Mouse (Mus musculus) midbrain, embryonic 12.5 days (tissue): ENCODE measurements around the gene Iqsec3. TPM values are rescaled to one million over a fixed set of nuclear protein-coding genes. Genes with fewer than 3 reads are reported as not detected.

Experiments used
- ATAC-seq: fragments of 200-750 bp; cut with Nextera tagmentation; 2 replicates; pipeline ENCODE4 v1.8.0; 2017; ENCODE audit warnings: low read depth, moderate TSS enrichment, moderate library complexity; ENCODE audit not compliant: low FRiP score
- H3K27ac ChIP-seq: fragments of 300-500 bp; sonication (generic); replicated peaks from 2 replicates; pipeline ENCODE4 v1.5.1; 2016; ENCODE audit warnings: mild to moderate bottlenecking
- H3K27me3 ChIP-seq: fragments of 300-500 bp; sonication (generic); 2 replicates; pipeline ENCODE4 v1.6.1; 2016; ENCODE audit warnings: mild to moderate bottlenecking
- H3K36me3 ChIP-seq: fragments of 300-500 bp; sonication (generic); 2 replicates; pipeline ENCODE4 v1.6.1; 2016
- H3K4me1 ChIP-seq: fragments of 300-500 bp; sonication (generic); 2 replicates; pipeline ENCODE4 v1.6.1; 2016
- H3K4me2 ChIP-seq: fragments of 300-500 bp; sonication (generic); replicated peaks from 2 replicates; pipeline ENCODE4 v1.6.1; 2016; ENCODE audit warnings: mild to moderate bottlenecking, moderate library complexity
- H3K4me3 ChIP-seq: fragments of 300-500 bp; sonication (generic); 2 replicates; pipeline ENCODE4 v1.5.1; 2016; ENCODE audit warnings: mild to moderate bottlenecking
- H3K9ac ChIP-seq: fragments of 300-500 bp; sonication (generic); replicated peaks from 2 replicates; pipeline ENCODE4 v1.6.1; 2016; ENCODE audit warnings: mild to moderate bottlenecking, moderate library complexity
- H3K9me3 ChIP-seq: fragments of 300-500 bp; sonication (generic); 2 replicates; pipeline ENCODE4 v1.6.1; 2016; ENCODE audit warnings: mild to moderate bottlenecking
- WGBS: fragments of 180-500 bp; shearing (Covaris S2); methylation state at CpG from one replicate; pipeline ENCODE4 v1.1.7; 2016; 5-methylcytosine and 5-hydroxymethylcytosine counted together
- polyA plus RNA-seq: library from polyadenylated mRNA; unstranded; fragments of >200 nt; fragmentation: Nextera tagmentation; extraction: Ambion mirVana; gene quantifications from 2 replicates; pipeline ENCODE4 v1.2.1, GENCODE M21; 2016

Gene Iqsec3
- polyA plus RNA-seq, 1 experiment from 2014 or later: 3.0 TPM

- Histone ChIP-seq H3K9ac (no peak overlapping the region), H3K4me2 (peak overlapping the region; percentile 30), H3K9me3 (no peaks in the 10 kb centered on the region), H3K27me3 (no peaks in the 10 kb centered on the region), H3K4me3 (no peak overlapping the region), H3K27ac (peak overlapping the region; percentile 39), H3K4me1 (peaks cover 16% of the 10 kb centered on the region; the same call in 1 of the 2 replicates), H3K36me3 (no peaks in the 10 kb centered on the region)
- WGBS: 8% methylated on average over 9 of the region's 9 CpGs
- ATAC-seq: peak; percentile 80
These were observed 25.5 kb upstream of the Iqsec3 start for GRCm38 (mm10) chr6:121498819-121499535.

- Histone ChIP-seq H3K9ac (no peak overlapping the region), H3K4me2 (no peak overlapping the region), H3K9me3 (no peaks in the 10 kb centered on the region), H3K4me3 (no peak overlapping the region), H3K27me3 (no peaks in the 10 kb centered on the region), H3K4me1 (peaks cover 16% of the 10 kb centered on the region; the same call in 1 of the 2 replicates), H3K27ac (no peak overlapping the region), H3K36me3 (no peaks in the 10 kb centered on the region)
- 23% methylated on average over 7 of the region's 7 CpGs for WGBS
- ATAC-seq: no peak
These were observed 22.1 kb upstream of the Iqsec3 start for GRCm38 (mm10) chr6:121495606-121496005.

GRCm38 (mm10) chr6:121495026-121495425, 21.5 kb upstream of the Iqsec3 start:
- Histone ChIP-seq H3K4me3 (no peak overlapping the region), H3K27me3 (no peaks in the 10 kb centered on the region), H3K9me3 (no peaks in the 10 kb centered on the region), H3K27ac (no peak overlapping the region), H3K4me2 (no peak overlapping the region), H3K4me1 (peaks cover 16% of the 10 kb centered on the region; the same call in 1 of the 2 replicates), H3K36me3 (no peaks in the 10 kb centered on the region), H3K9ac (no peak overlapping the region)
- ATAC-seq: no peak
- 100% methylated on average over 1 of the region's 1 CpGs for WGBS

GRCm38 (mm10) chr6:121494319-121494718, 20.8 kb upstream of the Iqsec3 start:
- H3K4me3 ChIP-seq: no peak overlapping the region
- no peak overlapping the region for H3K9ac ChIP-seq
- H3K9me3 ChIP-seq: no peaks in the 10 kb centered on the region
- peaks cover 15% of the 10 kb centered on the region; the same call in 1 of the 2 replicates for H3K4me1 ChIP-seq
- no peak overlapping the region for H3K27ac ChIP-seq
- WGBS: 35% methylated on average over 4 of the region's 4 CpGs
- no peak for ATAC-seq
- H3K36me3 ChIP-seq: no peaks in the 10 kb centered on the region
- H3K4me2 ChIP-seq: no peak overlapping the region
- H3K27me3 ChIP-seq: no peaks in the 10 kb centered on the region

- Histone ChIP-seq H3K9me3 (no peaks in the 10 kb centered on the region), H3K36me3 (no peaks in the 10 kb centered on the region), H3K27ac (no peak overlapping the region), H3K4me1 (peaks cover 9% of the 10 kb centered on the region; the same call in 1 of the 2 replicates), H3K9ac (no peak overlapping the region), H3K4me3 (no peak overlapping the region), H3K4me2 (no peak overlapping the region), H3K27me3 (no peaks in the 10 kb centered on the region)
- 80% methylated on average over 5 of the region's 5 CpGs for WGBS
- no peak for ATAC-seq
These were observed 17.9 kb upstream of the Iqsec3 start for GRCm38 (mm10) chr6:121491339-121491738.

GRCm38 (mm10) chr6:121472273-121472672, 1.2 kb downstream of the Iqsec3 start:
- no peak overlapping the region for H3K9ac ChIP-seq
- no peaks in the 10 kb centered on the region for H3K9me3 ChIP-seq
- no peaks in the 10 kb centered on the region for H3K36me3 ChIP-seq
- peaks cover 10% of the 10 kb centered on the region for H3K4me1 ChIP-seq
- H3K4me2 ChIP-seq: peak overlapping the region; percentile 63
- no peak for ATAC-seq
- H3K4me3 ChIP-seq: peak overlapping the region; percentile 55
- peaks cover 26% of the 10 kb centered on the region for H3K27me3 ChIP-seq
- WGBS: 26% methylated on average over 5 of the region's 5 CpGs
- H3K27ac ChIP-seq: no peak overlapping the region

GRCm38 (mm10) chr6:121468235-121468634, 5.2 kb downstream of the Iqsec3 start:
- no peak overlapping the region for H3K4me2 ChIP-seq
- H3K9me3 ChIP-seq: no peaks in the 10 kb centered on the region
- H3K36me3 ChIP-seq: no peaks in the 10 kb centered on the region
- peaks cover 3% of the 10 kb centered on the region; the same call in 1 of the 2 replicates for H3K4me1 ChIP-seq
- H3K9ac ChIP-seq: no peak overlapping the region
- no peak overlapping the region for H3K27ac ChIP-seq
- no peak for ATAC-seq
- H3K4me3 ChIP-seq: no peak overlapping the region
- H3K27me3 ChIP-seq: peaks cover 19% of the 10 kb centered on the region

- no peaks in the 10 kb centered on the region for H3K9me3 ChIP-seq
- 0 out of 2 replicates have a peak overlapping the region, but pooled peaks have one; percentile 18 for H3K4me3 ChIP-seq
- peaks cover 10% of the 10 kb centered on the region for H3K4me1 ChIP-seq
- no peaks in the 10 kb centered on the region for H3K36me3 ChIP-seq
- ATAC-seq: peak; percentile 38; the same call in 1 of the 2 replicates
- no peak overlapping the region for H3K27ac ChIP-seq
- peaks cover 19% of the 10 kb centered on the region for H3K27me3 ChIP-seq
- 10% methylated on average over 28 of the region's 28 CpGs for WGBS
- peak overlapping the region; percentile 44 for H3K4me2 ChIP-seq
- peak overlapping the region; percentile 31; the same call in 1 of the 2 replicates for H3K9ac ChIP-seq
These were observed 10.7 kb downstream of the Iqsec3 start for GRCm38 (mm10) chr6:121462628-121463340.

GRCm38 (mm10) chr6:121457381-121457780, 16.1 kb downstream of the Iqsec3 start:
- Histone ChIP-seq H3K4me3 (no peak overlapping the region), H3K27ac (no peak overlapping the region), H3K36me3 (no peaks in the 10 kb centered on the region), H3K27me3 (peaks cover 8% of the 10 kb centered on the region; the same call in 1 of the 2 replicates), H3K9ac (no peak overlapping the region), H3K9me3 (no peaks in the 10 kb centered on the region), H3K4me1 (peaks cover 21% of the 10 kb centered on the region), H3K4me2 (no peak overlapping the region)
- no peak for ATAC-seq
- 63% methylated on average over 8 of the region's 8 CpGs for WGBS

GRCm38 (mm10) chr6:121456651-121457050, 16.8 kb downstream of the Iqsec3 start:
- 88% methylated on average over 3 of the region's 3 CpGs for WGBS

GRCm38 (mm10) chr6:121454549-121455494, 18.7 kb downstream of the Iqsec3 start:
- H3K9me3 ChIP-seq: no peaks in the 10 kb centered on the region
- ATAC-seq: no peak; the same call in 1 of the 2 replicates
- 44% methylated on average over 12 of the region's 12 CpGs for WGBS
- H3K4me1 ChIP-seq: peaks cover 21% of the 10 kb centered on the region
- H3K4me2 ChIP-seq: no peak overlapping the region
- peaks cover 3% of the 10 kb centered on the region; the same call in 1 of the 2 replicates for H3K27me3 ChIP-seq
- H3K27ac ChIP-seq: peak overlapping the region; percentile 26; the same call in 1 of the 2 replicates
- H3K4me3 ChIP-seq: no peak overlapping the region
- no peak overlapping the region for H3K9ac ChIP-seq
- H3K36me3 ChIP-seq: no peaks in the 10 kb centered on the region

More at GRCm38 (mm10) chr6:121456651-121457050, 16.8 kb downstream of the Iqsec3 start:
- Histone ChIP-seq H3K4me2 (no peak overlapping the region), H3K36me3 (no peaks in the 10 kb centered on the region), H3K4me1 (peaks cover 21% of the 10 kb centered on the region), H3K9ac (no peak overlapping the region), H3K27ac (no peak overlapping the region), H3K27me3 (peaks cover 5% of the 10 kb centered on the region; the same call in 1 of the 2 replicates), H3K9me3 (no peaks in the 10 kb centered on the region), H3K4me3 (no peak overlapping the region)
- no peak for ATAC-seq
